Mouse (Mus musculus) adrenal gland, postnatal 25 days (tissue): ENCODE data around the gene P3h3. TPM values are rescaled to one million over a fixed set of nuclear protein-coding genes. Genes with fewer than 3 reads are reported as not detected.
"Not testable (repeated sequence)": the region's sequence is repeated elsewhere in the genome, so short reads cannot be mapped to it uniquely, and the experiment has no call there.

Experiments
- DNase-seq: peaks from one replicate; pipeline ENCODE4 v3.0.0; 2021; ENCODE audit warnings: mixed read lengths
- total RNA-seq: library from RNA; stranded (reverse); gene quantifications from 2 replicates; pipeline ENCODE4 v1.2.3, GENCODE M21; 2021

The P3h3 gene
- total RNA-seq, 1 experiment from 2014 or later, result 26.5 TPM

- DNase-seq, result peak; percentile 86
These were observed 48.3 kb downstream of the P3h3 start for GRCm38 (mm10) chr6:124809052-124809774.

- DNase-seq, result peak; percentile 82
These were observed 49.1 kb downstream of the P3h3 start, which contains the start of gene Spsb2 for GRCm38 (mm10) chr6:124808358-124809012. Spsb2 (plus strand) TSS chr6:124808661.

- DNase-seq, result no peak
These were observed 49.6 kb downstream of the P3h3 start for GRCm38 (mm10) chr6:124807986-124808357.

- DNase-seq, result no peak
These were observed 50.2 kb downstream of the P3h3 start for GRCm38 (mm10) chr6:124807366-124807765.

- DNase-seq, result no peak
These were observed 51.0 kb downstream of the P3h3 start for GRCm38 (mm10) chr6:124806446-124807140.

- DNase-seq, result peak; percentile 97
These were observed 51.9 kb downstream of the P3h3 start for GRCm38 (mm10) chr6:124805341-124806321.

GRCm38 (mm10) chr6:124804341-124804740, 53.2 kb downstream of the P3h3 start:
- DNase-seq, result no peak

GRCm38 (mm10) chr6:124803691-124804090, 53.9 kb downstream of the P3h3 start:
- not testable (repeated sequence) for DNase-seq

GRCm38 (mm10) chr6:124803061-124803460, 54.5 kb downstream of the P3h3 start:
- no peak for DNase-seq

- not testable (repeated sequence) for DNase-seq
These were observed 55.2 kb downstream of the P3h3 start for GRCm38 (mm10) chr6:124802400-124802799.

GRCm38 (mm10) chr6:124796200-124796599, 61.4 kb downstream of the P3h3 start:
- no peak for DNase-seq

- DNase-seq, result no peak
These were observed 61.8 kb downstream of the P3h3 start for GRCm38 (mm10) chr6:124795781-124796180.

- no peak for DNase-seq
These were observed 65.6 kb downstream of the P3h3 start for GRCm38 (mm10) chr6:124791911-124792310.

Other genes with a start within 250 kb of the P3h3 start
- gene C1s2, start 221.7 kb downstream of the P3h3 start, total RNA-seq, result 1.7 and 2.9 TPM in 2 replicates
- gene Lpcat3, start 194.7 kb downstream of the P3h3 start, total RNA-seq, result 91.9 and 110 TPM in 2 replicates
- gene Emg1, start 145.6 kb downstream of the P3h3 start, total RNA-seq, result 81.8 and 82.8 TPM in 2 replicates
- 302 and 348 TPM in 2 replicates for gene Phb2, start 145.4 kb downstream of the P3h3 start, total RNA-seq
- 4.6 and 9.1 TPM in 2 replicates for gene Ptpn6, start 119.0 kb downstream of the P3h3 start, total RNA-seq
- 357 and 392 TPM in 2 replicates for gene Grcc10, start 116.4 kb downstream of the P3h3 start, total RNA-seq
- not detected in 2 replicates for gene Gm45234, start 101.7 kb downstream of the P3h3 start, total RNA-seq
- 100 and 102 TPM in 2 replicates for gene Atn1, start 101.2 kb downstream of the P3h3 start, total RNA-seq
- 10.1 and 17.6 TPM in 2 replicates for gene Eno2, start 88.1 kb downstream of the P3h3 start, total RNA-seq
- 0.21 TPM in 1 of 2 replicates, not detected in the other for gene Lrrc23, start 78.0 kb downstream of the P3h3 start, total RNA-seq
- 21.7 and 32.2 TPM in 2 replicates for gene Spsb2, start 49.1 kb downstream of the P3h3 start, total RNA-seq
- 382 and 387 TPM in 2 replicates for gene Tpi1, start 43.5 kb downstream of the P3h3 start, total RNA-seq
- gene Usp5, start 28.3 kb downstream of the P3h3 start, total RNA-seq, result 118 and 136 TPM in 2 replicates
- gene Cdca3, start 28.2 kb downstream of the P3h3 start, total RNA-seq, result 10.5 and 11.7 TPM in 2 replicates
- gene Gnb3, start 17.5 kb downstream of the P3h3 start, total RNA-seq, result 5.5 and 14.0 TPM in 2 replicates
- 0.90 and 1.5 TPM in 2 replicates for gene Gpr162, start 6.2 kb upstream of the P3h3 start, total RNA-seq
- 0.21 TPM in 1 of 2 replicates, not detected in the other for gene Cd4, start 30.5 kb upstream of the P3h3 start, total RNA-seq
- 1.2 and 1.4 TPM in 2 replicates for gene Lag3, start 54.0 kb upstream of the P3h3 start, total RNA-seq
- gene Ptms, start 62.4 kb upstream of the P3h3 start, total RNA-seq, result 790 and 858 TPM in 2 replicates
- gene Mlf2, start 73.6 kb upstream of the P3h3 start, total RNA-seq, result 271 and 277 TPM in 2 replicates
- gene Cops7a, start 107.8 kb upstream of the P3h3 start, total RNA-seq, result 172 and 177 TPM in 2 replicates
- 1.2 and 2.1 TPM in 2 replicates for gene Pianp, start 138.9 kb upstream of the P3h3 start, total RNA-seq
- gene Zfp384, start 151.4 kb upstream of the P3h3 start, total RNA-seq, result 59.6 and 61.3 TPM in 2 replicates
- 82.3 and 102 TPM in 2 replicates for gene Ing4, start 182.0 kb upstream of the P3h3 start, total RNA-seq
- gene Acrbp, start 191.9 kb upstream of the P3h3 start, total RNA-seq, result 10.4 and 11.7 TPM in 2 replicates
- gene Lpar5, start 210.2 kb upstream of the P3h3 start, total RNA-seq, result 0.36 TPM in 1 of 2 replicates, not detected in the other
- gene Chd4, start 238.2 kb upstream of the P3h3 start, total RNA-seq, result 175 and 203 TPM in 2 replicates